Mouse (Mus musculus) cerebellum, adult 2 months (tissue): ENCODE results near the gene Nxn. TPM values are rescaled to one million over a fixed set of nuclear protein-coding genes. Genes with fewer than 3 reads are reported as not detected.
A peak's percentile ranks its signal among the peaks of the same experiment; 100 is the strongest.
"Not testable (repeated sequence)": the region's sequence is repeated elsewhere in the genome, so short reads cannot be mapped to it uniquely, and the experiment has no call there.

Experiments
- DNase-seq, 2 experiments: peaks; one replicate each; pipeline ENCODE4 v3.0.0; 2021
- H3K27ac ChIP-seq: fragments of 200-500 bp; 2 replicates; pipeline ENCODE4 v1.5.1; 2012; ENCODE audit warnings: low read length, control low read depth, inconsistent platforms; ENCODE audit not compliant: insufficient read depth
- H3K27me3 ChIP-seq: fragments of 200-500 bp; 2 replicates; pipeline ENCODE4 v1.6.1; 2012; ENCODE audit warnings: inconsistent platforms, mild to moderate bottlenecking, low read length, moderate library complexity; ENCODE audit not compliant: control insufficient read depth, insufficient read depth
- H3K4me1 ChIP-seq: fragments of 200-500 bp; 2 replicates; pipeline ENCODE4 v1.6.1; 2011; ENCODE audit warnings: low read length; ENCODE audit not compliant: control insufficient read depth, insufficient read depth
- H3K4me3 ChIP-seq: fragments of 200-500 bp; replicated peaks from 2 replicates; pipeline ENCODE3; 2011; ENCODE audit warnings: mild to moderate bottlenecking, low read depth, low read length, control low read depth; ENCODE audit not compliant: insufficient read depth
- CTCF ChIP-seq: fragments of 200-500 bp; IDR thresholded peaks from 2 replicates; pipeline ENCODE4 v1.5.1; 2011; ENCODE audit warnings: low read depth, mild to moderate bottlenecking, control low read depth, low read length, moderate library complexity, borderline replicate concordance; ENCODE audit not compliant: insufficient read depth
- POLR2A ChIP-seq: fragments of 200-500 bp; IDR thresholded peaks from 2 replicates; pipeline ENCODE4 v1.6.1; 2011; ENCODE audit warnings: low read length, control low read depth, borderline replicate concordance; ENCODE audit not compliant: insufficient read depth
- WGBS: fragments of 180-500 bp; shearing (Covaris S2); methylation state at CpG from one replicate; pipeline ENCODE4 v1.1.7; 2018; 5-methylcytosine and 5-hydroxymethylcytosine counted together
- polyA plus RNA-seq: library from polyadenylated mRNA; depleted of rRNA; stranded (reverse); fragments of >200 nt; gene quantifications from 2 replicates; pipeline ENCODE4 v1.2.3, GENCODE M21; 2012; rRNA removed

Nxn gene
- polyA plus RNA-seq, 1 experiment, result 24.3 TPM

DNA sequence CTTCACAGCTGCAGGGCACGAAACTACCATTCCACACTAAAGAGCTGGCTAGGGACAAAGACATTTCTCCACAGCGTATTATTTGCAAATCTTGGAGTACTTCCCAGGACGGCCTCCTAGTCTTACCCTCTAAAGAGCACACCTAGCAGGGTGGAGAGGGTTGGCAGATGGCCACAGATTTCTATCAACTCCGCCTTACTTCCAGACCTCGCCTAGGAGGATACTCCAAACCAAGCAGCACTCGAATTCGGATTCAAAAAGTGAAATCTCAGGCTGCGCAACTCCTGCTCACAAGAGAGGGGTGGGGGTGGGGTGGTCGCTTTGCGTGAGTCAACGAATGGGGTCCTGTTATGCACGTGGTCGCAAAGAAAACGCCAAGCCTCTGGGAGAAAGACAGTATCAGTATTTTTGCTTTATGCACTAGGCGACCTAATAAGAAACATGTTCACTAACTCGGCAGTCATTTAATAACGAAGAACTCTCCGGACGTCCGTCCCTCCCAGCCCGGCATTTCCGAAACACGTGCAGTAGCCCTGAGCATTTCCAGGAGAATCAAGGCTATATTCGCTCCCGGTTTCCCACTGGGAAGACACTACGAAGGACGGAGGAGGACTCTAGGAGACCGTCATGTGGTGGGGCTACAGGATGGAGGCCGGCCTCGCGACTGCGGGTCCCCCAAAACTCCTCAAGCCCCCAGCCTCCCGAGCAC is 182.1 kb downstream of the Nxn start:
- 2% methylated on average over 33 of the region's 33 CpGs for WGBS
- Histone ChIP-seq H3K27me3 (no peaks in the 10 kb centered on the region), H3K4me3 (peak overlapping the region; percentile 72), H3K4me1 (peaks cover 8% of the 10 kb centered on the region), H3K27ac (peak overlapping the region; percentile 32)
- TF ChIP-seq POLR2A (no peak), CTCF (no peak)
- peak; percentile 38 to 47 for DNase-seq

DNA sequence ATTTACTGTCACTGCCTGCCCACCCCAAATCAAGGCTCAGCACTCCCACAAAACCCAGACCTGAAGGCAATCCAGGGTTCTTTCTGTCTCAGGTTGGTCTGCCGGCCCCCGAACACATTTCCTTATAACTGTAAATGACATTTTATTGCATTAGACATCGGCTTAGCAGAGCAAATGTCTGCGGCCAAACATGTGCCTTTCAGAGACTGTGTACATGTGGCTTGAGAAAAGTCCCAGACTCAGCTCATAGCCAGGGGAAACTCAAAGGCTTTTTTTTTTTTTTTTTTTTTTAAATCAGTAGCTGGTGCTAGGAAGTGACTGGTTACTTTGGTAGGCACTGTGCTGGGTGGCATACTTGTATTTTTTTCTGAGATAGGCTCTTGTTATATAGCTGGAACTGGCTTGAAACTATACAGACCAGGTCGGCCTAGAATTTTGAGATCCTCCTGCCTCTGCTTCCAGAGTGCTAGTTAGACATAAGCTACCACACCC is 182.8 kb downstream of the Nxn start:
- Histone ChIP-seq H3K4me1 (peaks cover 12% of the 10 kb centered on the region), H3K4me3 (no peak overlapping the region), H3K27me3 (no peaks in the 10 kb centered on the region), H3K27ac (no peak overlapping the region)
- WGBS, result 93% methylated on average over 5 of the region's 5 CpGs
- no peak for TF ChIP-seq POLR2A
- TF ChIP-seq CTCF, result no peak
- no peak for DNase-seq

DNA sequence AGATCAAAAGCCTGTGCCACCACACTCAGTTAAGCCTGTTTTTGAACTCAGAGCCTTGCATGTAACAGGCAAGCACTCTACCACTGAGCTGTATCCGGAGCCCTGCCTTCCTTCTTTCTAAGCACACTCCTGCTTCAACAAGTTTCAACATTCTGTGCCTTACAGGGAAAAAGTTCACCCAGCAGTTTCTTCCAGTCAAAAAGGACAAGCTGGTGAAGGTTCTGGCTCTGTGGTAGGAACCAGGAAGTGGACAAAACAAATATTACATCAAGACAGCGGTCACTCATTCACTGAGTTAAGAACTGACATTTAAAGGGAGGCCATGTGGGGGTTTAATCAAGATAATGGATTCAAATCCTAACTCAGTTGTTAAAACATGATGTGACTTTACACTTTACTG is 183.9 kb downstream of the Nxn start:
- TF ChIP-seq CTCF, result no peak
- TF ChIP-seq POLR2A, result no peak
- Histone ChIP-seq H3K4me3 (no peak overlapping the region), H3K27me3 (no peaks in the 10 kb centered on the region), H3K4me1 (peaks cover 12% of the 10 kb centered on the region), H3K27ac (no peak overlapping the region)
- WGBS, result 95% methylated on average over 2 of the region's 2 CpGs
- no peak for DNase-seq

DNA sequence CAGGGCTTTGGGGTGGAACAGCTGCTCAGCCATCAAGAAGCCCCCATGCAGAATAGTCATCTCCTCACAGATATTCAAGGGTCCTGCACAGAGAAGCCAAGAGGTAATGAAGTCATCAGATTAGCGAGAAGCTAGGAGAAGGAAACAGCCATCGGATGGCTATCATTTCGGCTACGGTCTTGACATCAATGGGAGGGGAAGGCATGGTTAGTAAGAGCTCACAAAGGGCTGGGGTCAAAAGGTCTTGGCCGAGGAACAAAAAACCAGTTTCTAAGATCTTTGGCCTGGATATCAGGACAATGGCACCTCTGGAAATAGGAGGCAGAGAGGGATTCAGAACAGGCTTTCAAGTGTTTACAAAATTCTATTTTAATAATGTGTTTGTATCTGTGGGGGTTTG is 185.1 kb downstream of the Nxn start:
- H3K4me3 ChIP-seq, result no peak overlapping the region
- H3K4me1 ChIP-seq, result peaks cover 14% of the 10 kb centered on the region
- H3K27me3 ChIP-seq, result no peaks in the 10 kb centered on the region
- no peak for DNase-seq
- WGBS, result 34% methylated on average over 5 of the region's 5 CpGs
- H3K27ac ChIP-seq, result no peak overlapping the region
- TF ChIP-seq POLR2A (no peak), CTCF (no peak)

DNA sequence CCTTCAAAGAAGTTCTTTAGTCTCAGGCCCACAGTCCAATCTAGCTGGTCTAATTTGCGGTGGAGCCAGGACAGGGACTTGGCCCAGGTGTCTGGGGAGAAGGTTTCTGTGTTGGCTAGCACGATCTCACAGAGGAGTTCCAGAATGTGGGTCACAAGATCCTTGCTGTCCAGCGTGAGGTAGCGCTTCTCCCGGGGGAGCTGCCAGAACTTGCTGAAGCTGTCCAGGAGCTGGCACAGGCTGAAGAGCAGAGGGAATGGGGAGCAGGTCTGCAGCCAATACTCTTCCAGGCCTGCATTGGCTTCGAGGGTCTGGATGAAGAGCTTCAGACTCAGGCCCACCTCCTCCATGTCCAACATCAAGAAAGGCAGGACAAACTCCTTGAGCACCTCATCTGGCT is 187.3 kb downstream of the Nxn start:
- peak; percentile 44 to 55 for DNase-seq
- H3K4me1 ChIP-seq, result peaks cover 12% of the 10 kb centered on the region
- H3K27me3 ChIP-seq, H3K27ac ChIP-seq, H3K4me3 ChIP-seq: not testable (repeated sequence)
- WGBS, result 14% methylated on average over 6 of the region's 6 CpGs

DNA sequence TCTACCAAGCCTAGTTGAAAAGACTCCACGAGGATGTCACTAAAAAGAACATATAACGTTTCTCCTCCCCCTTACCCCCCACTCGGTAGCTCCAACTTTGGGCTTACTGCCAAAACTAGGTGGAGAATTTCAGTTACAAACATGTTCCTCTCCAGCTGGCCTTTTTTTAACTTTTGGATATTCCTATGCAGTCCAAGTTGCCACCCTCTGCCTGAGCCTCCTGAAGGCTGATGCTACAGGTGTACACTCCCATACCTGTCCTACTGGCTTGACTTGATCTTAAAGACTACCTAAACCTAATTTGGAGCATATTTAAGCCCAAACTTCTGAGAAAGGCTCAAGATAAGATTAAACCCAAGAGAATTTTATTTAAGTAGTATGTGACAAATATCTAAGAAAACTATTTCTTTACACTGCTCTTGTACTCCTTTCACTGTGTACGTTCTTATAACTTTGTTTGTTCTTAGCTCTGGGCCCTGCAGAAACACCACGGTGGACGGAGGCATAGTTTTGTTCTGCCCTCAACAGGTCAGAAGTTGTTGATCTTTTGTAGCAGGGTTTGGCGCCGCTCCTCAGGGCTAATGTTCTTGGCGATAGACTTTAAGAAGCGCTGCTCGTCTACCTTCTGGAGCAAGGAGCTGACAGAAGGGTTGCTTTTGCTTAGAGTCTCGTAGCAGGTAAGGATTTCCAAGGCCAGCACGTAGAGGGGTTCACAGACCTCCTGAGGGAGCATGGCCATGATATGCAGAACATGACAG is 188.5 kb downstream of the Nxn start:
- no peak for DNase-seq
- Histone ChIP-seq H3K27me3 (no peaks in the 10 kb centered on the region), H3K27ac (no peak overlapping the region), H3K4me1 (peaks cover 10% of the 10 kb centered on the region), H3K4me3 (no peak overlapping the region)
- TF ChIP-seq CTCF, result no peak
- TF ChIP-seq POLR2A, result no peak
- 77% methylated on average over 13 of the region's 13 CpGs for WGBS

Other genes with a start within 250 kb of the Nxn start
- gene Vps53, start 219.5 kb downstream of the Nxn start, polyA plus RNA-seq, result 64.3 and 70.8 TPM in 2 replicates
- gene Fam57a, start 219.5 kb downstream of the Nxn start, polyA plus RNA-seq, result 25.7 and 29.2 TPM in 2 replicates
- 1.2 and 1.4 TPM in 2 replicates for gene Dbil5, start 181.5 kb downstream of the Nxn start, polyA plus RNA-seq
- gene Gemin4, start 181.5 kb downstream of the Nxn start, polyA plus RNA-seq, result 7.9 and 8.5 TPM in 2 replicates
- 19.9 and 21.3 TPM in 2 replicates for gene Mrm3, start 155.4 kb downstream of the Nxn start, polyA plus RNA-seq
- 39.3 and 44.9 TPM in 2 replicates for gene Glod4, start 155.4 kb downstream of the Nxn start, polyA plus RNA-seq
- 27.2 and 33.7 TPM in 2 replicates for gene Timm22, start 7.8 kb upstream of the Nxn start, polyA plus RNA-seq
- gene Abr, start 223.2 kb upstream of the Nxn start, polyA plus RNA-seq, result 168 and 170 TPM in 2 replicates